Mouse (Mus musculus) neural tube, embryonic 12.5 days (tissue): ENCODE data around the gene Esr2. TPM values are rescaled to one million over a fixed set of nuclear protein-coding genes. Genes with fewer than 3 reads are reported as not detected.
"Not testable (repeated sequence)": the region's sequence is repeated elsewhere in the genome, so short reads cannot be mapped to it uniquely, and the experiment has no call there.

Experiments
- ATAC-seq: fragments of 200-750 bp; cut with Nextera tagmentation; 2 replicates; pipeline ENCODE4 v1.8.0; 2017; ENCODE audit warnings: low read depth, mild to moderate bottlenecking, moderate TSS enrichment, moderate library complexity; ENCODE audit not compliant: low FRiP score
- H3K27ac ChIP-seq: fragments of 300-500 bp; sonication (generic); 2 replicates; pipeline ENCODE4 v1.5.1; 2016
- H3K27me3 ChIP-seq: fragments of 300-500 bp; sonication (generic); replicated peaks from 2 replicates; pipeline ENCODE4 v1.6.1; 2016; ENCODE audit warnings: mild to moderate bottlenecking
- H3K36me3 ChIP-seq: fragments of 300-500 bp; sonication (generic); 2 replicates; pipeline ENCODE4 v1.6.1; 2016; ENCODE audit warnings: mild to moderate bottlenecking
- H3K4me1 ChIP-seq: fragments of 300-500 bp; sonication (generic); 2 replicates; pipeline ENCODE4 v1.6.1; 2016
- H3K4me2 ChIP-seq: fragments of 300-500 bp; sonication (generic); replicated peaks from 2 replicates; pipeline ENCODE4 v1.6.1; 2016; ENCODE audit warnings: mild to moderate bottlenecking
- H3K4me3 ChIP-seq: fragments of 300-500 bp; sonication (generic); 2 replicates; pipeline ENCODE4 v1.5.1; 2016
- H3K9ac ChIP-seq: fragments of 300-500 bp; sonication (generic); 2 replicates; pipeline ENCODE4 v1.6.1; 2016; ENCODE audit warnings: mild to moderate bottlenecking
- H3K9me3 ChIP-seq: fragments of 300-500 bp; sonication (generic); 2 replicates; pipeline ENCODE4 v1.6.1; 2016; ENCODE audit warnings: mild to moderate bottlenecking
- WGBS: fragments of 180-500 bp; shearing (Covaris S2); methylation state at CpG from one replicate; pipeline ENCODE4 v1.1.7; 2016; 5-methylcytosine and 5-hydroxymethylcytosine counted together
- polyA plus RNA-seq: library from polyadenylated mRNA; unstranded; fragments of >200 nt; fragmentation: Nextera tagmentation; extraction: Ambion mirVana; gene quantifications from 2 replicates; pipeline ENCODE4 v1.2.1, GENCODE M21; 2016

The Esr2 gene
- polyA plus RNA-seq, 1 experiment from 2014 or later = 0.13 TPM

DNA sequence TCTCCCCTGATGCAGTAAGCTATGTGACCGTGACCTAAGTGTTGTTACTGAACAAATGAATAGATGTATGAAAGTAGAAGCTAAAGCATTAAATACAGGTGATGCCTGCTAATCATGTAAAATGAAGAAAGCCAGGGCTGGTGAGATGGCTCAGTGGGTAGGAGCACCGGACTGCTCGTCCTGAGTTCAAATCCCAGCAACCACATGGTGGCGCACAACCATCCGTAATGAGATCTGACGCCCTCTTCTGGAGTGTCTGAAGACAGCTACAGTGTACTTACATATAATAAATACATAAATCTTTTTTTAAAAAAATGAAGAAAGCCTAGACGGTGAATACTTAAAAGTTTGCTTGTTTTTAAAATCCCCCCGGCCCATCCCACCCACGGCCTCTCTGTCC is 44.0 kb downstream of the Esr2 start:
- not testable (repeated sequence) for H3K4me2 ChIP-seq, H3K9me3 ChIP-seq, ATAC-seq, H3K27me3 ChIP-seq, H3K36me3 ChIP-seq, H3K27ac ChIP-seq, H3K4me1 ChIP-seq, H3K4me3 ChIP-seq, H3K9ac ChIP-seq
- 79% methylated on average over 9 of the region's 9 CpGs for WGBS

DNA sequence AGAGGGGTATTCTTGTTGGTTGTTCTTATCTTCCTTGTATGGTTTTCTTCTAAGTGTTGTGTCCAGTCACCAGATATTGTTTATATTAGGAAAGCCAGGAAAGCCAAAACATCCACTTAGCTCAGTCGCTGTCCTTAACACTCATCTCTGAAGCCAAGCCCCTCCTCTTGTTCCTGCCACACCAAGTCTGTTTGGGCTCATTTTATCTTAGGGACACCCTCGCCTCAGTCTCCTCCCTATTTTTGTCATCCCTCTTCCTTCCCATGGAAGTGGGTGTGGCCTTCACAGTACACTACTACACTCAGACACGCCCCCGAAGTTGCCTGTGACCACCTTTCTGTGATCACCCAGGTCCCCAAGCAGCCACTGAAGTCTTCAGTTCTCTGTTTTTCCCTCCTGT is 44.5 kb downstream of the Esr2 start:
- Histone ChIP-seq H3K4me1 (no peaks in the 10 kb centered on the region), H3K27ac (no peak overlapping the region), H3K27me3 (no peaks in the 10 kb centered on the region), H3K9me3 (no peaks in the 10 kb centered on the region), H3K4me2 (no peak overlapping the region), H3K9ac (no peak overlapping the region), H3K36me3 (no peaks in the 10 kb centered on the region), H3K4me3 (no peak overlapping the region)
- no peak for ATAC-seq
- 86% methylated on average over 4 of the region's 4 CpGs for WGBS

DNA sequence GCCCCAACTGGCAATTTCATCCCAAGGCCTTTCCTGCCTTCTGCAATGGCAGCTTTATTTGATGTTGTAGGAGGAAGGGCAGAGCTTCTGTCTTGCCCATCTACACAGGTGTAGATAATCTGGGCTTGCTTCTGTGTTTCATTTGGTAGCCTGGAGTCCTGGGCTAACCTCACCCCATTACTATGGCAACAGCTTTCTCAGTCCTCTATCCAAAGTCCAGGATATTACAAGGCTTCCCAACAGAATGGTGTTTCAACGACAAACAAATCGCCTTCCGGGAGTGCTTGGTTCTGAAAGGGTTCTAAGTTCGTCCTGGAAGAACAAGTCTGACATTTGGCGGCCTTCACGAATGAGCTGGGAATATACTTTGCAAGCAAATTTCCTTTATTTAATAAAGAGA is 46.2 kb downstream of the Esr2 start:
- H3K4me3 ChIP-seq = no peak overlapping the region
- ATAC-seq = no peak
- no peak overlapping the region for H3K9ac ChIP-seq
- 87% methylated on average over 6 of the region's 6 CpGs for WGBS
- no peaks in the 10 kb centered on the region for H3K4me1 ChIP-seq
- H3K9me3 ChIP-seq = no peaks in the 10 kb centered on the region
- no peak overlapping the region for H3K4me2 ChIP-seq
- H3K27me3 ChIP-seq = no peaks in the 10 kb centered on the region
- H3K36me3 ChIP-seq = no peaks in the 10 kb centered on the region
- no peak overlapping the region for H3K27ac ChIP-seq

DNA sequence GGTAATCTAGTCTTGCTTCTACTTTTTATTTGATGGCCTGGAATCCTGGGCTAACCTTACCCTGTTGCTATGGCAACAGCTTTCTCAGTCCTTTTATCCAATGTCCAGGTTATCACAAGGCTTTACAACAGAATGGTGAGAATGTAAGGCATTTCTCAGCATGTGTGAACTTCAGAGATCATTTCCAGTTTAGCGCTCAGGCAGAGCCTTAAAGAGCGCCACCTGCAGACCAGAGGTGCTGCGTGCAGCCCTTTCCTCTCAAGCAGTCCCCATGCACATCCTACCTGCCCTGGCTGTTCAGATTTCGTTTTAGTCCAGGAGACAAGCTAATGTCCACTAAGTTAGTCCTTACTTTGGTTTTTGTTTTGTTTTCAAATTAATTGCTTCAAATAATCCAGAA is 46.8 kb downstream of the Esr2 start:
- H3K27me3 ChIP-seq = no peaks in the 10 kb centered on the region
- no peaks in the 10 kb centered on the region for H3K36me3 ChIP-seq
- H3K9ac ChIP-seq = no peak overlapping the region
- H3K9me3 ChIP-seq = no peaks in the 10 kb centered on the region
- H3K4me2 ChIP-seq = no peak overlapping the region
- no peak for ATAC-seq
- WGBS = 24% methylated on average over 4 of the region's 4 CpGs
- H3K27ac ChIP-seq = no peak overlapping the region
- H3K4me3 ChIP-seq = no peak overlapping the region
- no peaks in the 10 kb centered on the region for H3K4me1 ChIP-seq

DNA sequence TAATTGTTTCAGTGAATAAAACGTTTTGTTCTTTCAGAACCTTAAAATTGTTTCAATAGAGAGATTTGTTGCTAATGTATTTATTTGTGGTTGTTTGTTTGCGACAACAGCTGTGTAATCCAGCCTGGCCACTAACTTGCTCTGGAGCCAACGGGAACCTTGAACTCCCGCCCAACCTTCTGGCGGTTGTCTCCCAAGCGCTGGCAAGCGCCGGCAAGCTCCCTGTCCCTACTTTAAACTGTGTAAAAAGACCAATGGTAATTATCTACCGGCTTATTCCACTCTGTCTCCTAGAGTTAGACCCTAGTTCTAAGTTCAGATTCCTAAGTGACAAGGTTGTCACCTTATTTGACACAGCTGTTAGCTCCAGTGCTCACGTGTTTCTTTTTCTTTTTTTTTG is 48.2 kb downstream of the Esr2 start:
- WGBS = 89% methylated on average over 10 of the region's 10 CpGs

DNA sequence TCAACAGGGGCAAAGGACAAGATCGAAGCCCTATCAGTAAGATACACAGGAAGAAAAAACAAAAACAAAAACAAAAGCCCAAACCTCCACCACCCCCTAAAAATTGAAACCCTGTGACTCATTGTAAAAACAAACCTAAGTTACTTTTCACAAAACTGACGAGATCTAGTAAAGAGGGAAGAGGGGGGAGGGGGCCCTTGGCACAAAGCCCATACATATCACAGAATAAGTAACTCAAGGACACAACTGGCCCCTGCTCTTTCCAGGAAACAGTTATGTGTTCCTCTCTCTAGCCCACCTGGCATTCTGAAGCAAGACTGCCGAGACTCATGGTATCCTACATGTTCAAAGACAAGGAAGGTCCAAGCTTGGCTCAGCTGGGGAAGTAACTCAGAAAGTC is 48.8 kb downstream of the Esr2 start:
- Histone ChIP-seq H3K4me1 (no peaks in the 10 kb centered on the region), H3K36me3 (no peaks in the 10 kb centered on the region), H3K27ac (no peak overlapping the region), H3K27me3 (no peaks in the 10 kb centered on the region), H3K9ac (no peak overlapping the region), H3K4me2 (no peak overlapping the region), H3K9me3 (no peaks in the 10 kb centered on the region), H3K4me3 (no peak overlapping the region)
- no peak for ATAC-seq
- WGBS = 64% methylated on average over 3 of the region's 3 CpGs

More for the DNA sequence above, 48.2 kb downstream of the Esr2 start:
- no peak overlapping the region for H3K27ac ChIP-seq
- H3K9ac ChIP-seq = no peak overlapping the region
- no peaks in the 10 kb centered on the region for H3K36me3 ChIP-seq
- H3K4me2 ChIP-seq = no peak overlapping the region
- no peak for ATAC-seq
- no peaks in the 10 kb centered on the region for H3K27me3 ChIP-seq
- H3K4me1 ChIP-seq = no peaks in the 10 kb centered on the region
- H3K4me3 ChIP-seq = no peak overlapping the region
- no peaks in the 10 kb centered on the region for H3K9me3 ChIP-seq

DNA sequence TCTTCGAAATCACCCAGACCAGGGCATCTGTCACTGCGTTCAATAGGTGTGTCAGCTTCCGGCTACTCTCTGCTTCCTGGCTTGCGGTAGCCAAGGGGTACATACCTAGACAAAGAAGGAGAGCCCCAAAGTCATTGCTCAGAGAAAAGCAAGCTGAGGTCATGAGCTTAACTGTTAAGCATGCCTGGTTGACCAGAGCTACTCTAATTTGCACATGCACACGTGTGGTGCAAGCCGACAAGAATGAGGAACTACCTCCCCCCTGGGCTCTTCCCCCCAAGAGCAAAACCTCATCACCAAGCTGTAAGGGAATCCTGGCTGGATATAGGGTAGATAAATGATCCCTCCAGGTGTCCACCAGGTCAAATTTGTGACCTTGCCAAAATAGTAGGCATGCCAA is 53.8 kb downstream of the Esr2 start:
- H3K4me2 ChIP-seq = no peak overlapping the region
- no peak overlapping the region for H3K27ac ChIP-seq
- no peaks in the 10 kb centered on the region for H3K36me3 ChIP-seq
- no peak overlapping the region for H3K9ac ChIP-seq
- H3K9me3 ChIP-seq = no peaks in the 10 kb centered on the region
- H3K27me3 ChIP-seq = no peaks in the 10 kb centered on the region
- no peak overlapping the region for H3K4me3 ChIP-seq
- H3K4me1 ChIP-seq = no peaks in the 10 kb centered on the region
- ATAC-seq = no peak
- 90% methylated on average over 6 of the region's 6 CpGs for WGBS

DNA sequence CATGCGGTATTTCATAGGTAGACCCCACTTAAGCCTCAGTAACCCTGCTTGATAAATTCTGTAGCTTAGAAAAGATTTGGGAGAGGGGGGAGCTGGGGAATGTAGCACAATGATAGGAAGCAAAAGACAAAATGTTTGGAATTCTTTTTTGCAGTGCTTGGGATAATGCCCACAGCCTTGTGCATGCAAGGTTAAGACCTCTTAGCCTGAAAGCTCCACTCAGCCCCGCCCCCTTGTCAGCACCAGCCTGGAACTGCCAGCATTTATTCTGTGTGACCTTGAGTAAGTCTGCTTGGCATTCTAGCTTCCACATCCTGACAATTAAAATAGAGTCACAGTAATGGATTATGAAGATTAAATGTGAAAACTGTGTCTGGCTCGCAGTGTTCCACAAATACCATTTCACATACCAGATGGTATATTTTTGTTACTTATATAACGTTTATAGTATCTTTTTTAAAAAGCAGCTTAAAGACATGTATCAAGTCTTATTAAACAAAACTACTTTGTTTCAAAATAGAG is 59.4 kb downstream of the Esr2 start:
- ATAC-seq = no peak
- H3K27ac ChIP-seq = no peak overlapping the region
- H3K27me3 ChIP-seq = no peaks in the 10 kb centered on the region
- H3K4me3 ChIP-seq = no peak overlapping the region
- H3K4me1 ChIP-seq = no peaks in the 10 kb centered on the region
- no peaks in the 10 kb centered on the region for H3K9me3 ChIP-seq
- no peak overlapping the region for H3K9ac ChIP-seq
- no peak overlapping the region for H3K4me2 ChIP-seq
- 89% methylated on average over 4 of the region's 4 CpGs for WGBS
- H3K36me3 ChIP-seq = no peaks in the 10 kb centered on the region

DNA sequence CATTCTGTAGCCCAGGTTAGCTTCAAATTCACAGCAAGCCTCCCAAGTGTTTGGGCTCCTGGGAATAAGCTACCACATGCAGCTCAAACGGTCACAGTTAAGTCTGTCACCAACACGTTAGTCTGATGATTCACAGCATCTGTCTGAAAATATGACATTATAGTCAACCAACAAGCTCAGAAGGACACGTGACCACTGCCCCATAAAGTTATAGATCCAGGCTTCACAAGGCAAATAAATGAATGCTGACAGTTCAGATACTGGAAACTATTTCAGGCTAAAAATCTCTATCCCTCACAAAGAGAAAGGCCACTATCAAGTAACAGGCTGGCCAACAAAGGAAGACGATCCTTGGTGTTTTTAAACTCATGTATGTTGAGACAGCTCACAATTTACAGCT is 60.5 kb downstream of the Esr2 start:
- H3K9ac ChIP-seq = no peak overlapping the region
- H3K4me3 ChIP-seq = no peak overlapping the region
- ATAC-seq = no peak
- H3K36me3 ChIP-seq = peaks cover 6% of the 10 kb centered on the region; the same call in 1 of the 2 replicates
- H3K27ac ChIP-seq = no peak overlapping the region
- H3K9me3 ChIP-seq = no peaks in the 10 kb centered on the region
- H3K4me1 ChIP-seq = no peaks in the 10 kb centered on the region
- WGBS = 80% methylated on average over 4 of the region's 4 CpGs
- no peaks in the 10 kb centered on the region for H3K27me3 ChIP-seq
- H3K4me2 ChIP-seq = no peak overlapping the region

DNA sequence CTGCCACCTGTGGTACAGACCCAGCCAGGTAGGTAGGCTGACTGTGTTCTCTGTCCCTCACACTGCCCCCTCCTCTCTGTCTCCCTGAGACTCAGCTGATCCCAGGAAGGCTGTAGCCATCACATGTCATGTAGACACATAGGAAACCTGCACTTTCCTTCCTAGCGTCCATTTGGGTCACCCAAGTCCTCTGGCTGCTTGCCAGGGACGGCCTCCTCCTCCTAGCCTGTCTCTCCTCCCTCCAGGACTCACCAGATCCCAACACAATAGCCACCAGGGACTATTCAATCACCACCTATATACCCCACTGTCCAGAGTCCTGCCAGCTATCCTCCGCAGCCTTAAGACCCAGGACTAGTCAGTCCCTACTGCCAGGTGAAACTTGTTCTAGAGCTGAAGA is 66.0 kb downstream of the Esr2 start:
- 84% methylated on average over 3 of the region's 3 CpGs for WGBS
- no peak overlapping the region for H3K27ac ChIP-seq
- no peak overlapping the region for H3K9ac ChIP-seq
- H3K4me1 ChIP-seq = no peaks in the 10 kb centered on the region
- no peak overlapping the region for H3K4me3 ChIP-seq
- H3K4me2 ChIP-seq = no peak overlapping the region
- ATAC-seq = no peak
- H3K9me3 ChIP-seq = no peaks in the 10 kb centered on the region
- no peaks in the 10 kb centered on the region for H3K27me3 ChIP-seq
- H3K36me3 ChIP-seq = peaks cover 52% of the 10 kb centered on the region

DNA sequence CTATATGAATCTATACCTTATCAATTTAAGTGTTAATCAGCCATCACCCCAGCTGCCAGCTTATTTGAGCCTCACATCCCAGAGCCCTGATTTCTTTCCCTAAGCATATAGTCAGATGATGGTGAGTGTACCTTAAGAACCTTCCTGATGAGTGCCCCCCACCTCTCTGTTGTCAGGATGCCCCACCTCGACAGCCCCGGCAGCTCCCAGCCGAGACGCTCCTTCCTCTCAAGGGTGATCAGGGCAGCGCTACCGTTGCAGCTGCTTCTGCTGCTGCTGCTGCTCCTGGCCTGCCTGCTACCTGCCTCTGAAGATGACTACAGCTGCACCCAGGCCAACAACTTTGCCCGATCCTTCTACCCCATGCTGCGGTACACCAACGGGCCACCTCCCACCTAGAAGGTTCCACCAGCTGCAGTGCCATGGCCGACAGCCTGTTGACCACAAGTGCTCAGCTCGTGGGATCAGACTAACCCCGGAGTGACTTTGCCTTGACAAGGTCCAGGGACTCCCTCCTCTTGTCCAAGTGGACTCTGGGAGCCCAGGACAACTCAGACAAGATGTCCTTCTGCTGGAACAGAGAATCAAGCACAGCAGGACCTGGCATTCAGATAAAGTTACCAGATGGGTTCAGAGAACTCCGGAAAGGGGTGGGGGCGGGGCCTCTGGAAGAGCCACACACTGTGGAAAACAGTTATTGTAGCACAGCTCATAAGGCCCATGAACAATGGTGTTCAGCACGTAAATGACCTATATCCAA is 67.2 kb downstream of the Esr2 start:
- no peak overlapping the region for H3K9ac ChIP-seq
- ATAC-seq = no peak
- WGBS = 93% methylated on average over 15 of the region's 15 CpGs

DNA sequence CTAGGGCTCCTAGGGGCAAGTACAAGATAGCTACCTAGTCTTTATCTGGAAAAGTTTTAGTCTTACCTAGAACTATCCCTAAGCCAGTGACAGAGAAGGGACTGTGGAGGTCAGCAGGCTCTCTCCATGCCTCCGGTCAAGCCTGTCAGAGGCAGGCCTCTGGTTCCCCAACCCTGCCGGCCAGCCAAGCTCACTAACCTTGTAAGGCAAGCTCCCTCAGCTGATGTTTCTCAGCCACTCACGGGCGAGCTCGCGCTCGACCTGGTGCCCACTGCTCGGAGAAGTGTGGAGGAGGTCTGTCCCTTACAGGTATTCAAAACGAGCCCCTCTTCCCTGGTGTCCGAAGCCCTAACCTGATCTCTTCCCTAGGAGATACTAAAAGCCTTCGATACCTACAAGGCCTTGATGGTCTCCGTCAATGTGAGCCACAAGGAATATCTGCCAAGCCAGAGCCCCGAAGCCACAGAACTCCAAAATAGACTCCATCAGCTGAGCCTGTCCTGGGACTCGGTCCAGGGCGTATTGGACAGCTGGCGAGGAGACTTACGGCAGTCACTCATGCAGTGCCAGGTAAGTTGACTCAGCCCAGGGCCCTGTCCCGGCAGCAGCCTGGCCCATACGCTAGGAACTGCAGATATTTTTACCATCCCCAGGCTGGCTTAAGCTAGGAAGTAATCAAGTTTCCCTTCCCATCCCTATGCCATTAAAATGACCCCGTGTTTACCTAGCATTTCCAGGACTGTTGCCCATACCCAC is 72.3 kb downstream of the Esr2 start:
- Histone ChIP-seq H3K27me3 (no peaks in the 10 kb centered on the region), H3K27ac (no peak overlapping the region), H3K36me3 (peaks cover 96% of the 10 kb centered on the region), H3K9ac (no peak overlapping the region), H3K9me3 (no peaks in the 10 kb centered on the region), H3K4me1 (no peaks in the 10 kb centered on the region), H3K4me3 (no peak overlapping the region), H3K4me2 (no peak overlapping the region)
- no peak for ATAC-seq
- 95% methylated on average over 20 of the region's 20 CpGs for whole genome bisulfite sequencing

More for the DNA sequence above, 67.2 kb downstream of the Esr2 start:
- Histone ChIP-seq H3K27me3 (no peaks in the 10 kb centered on the region), H3K27ac (no peak overlapping the region), H3K4me2 (no peak overlapping the region), H3K4me1 (no peaks in the 10 kb centered on the region), H3K4me3 (no peak overlapping the region), H3K36me3 (peaks cover 64% of the 10 kb centered on the region), H3K9me3 (no peaks in the 10 kb centered on the region)
